Mouse (Mus musculus): ENCODE measurements around the gene Rnf20. TPM values are rescaled to one million over a fixed set of nuclear protein-coding genes. Genes with fewer than 3 reads are reported as not detected.

Rnf20 gene
- polyA plus RNA-seq, 1 experiment from 2014 or later, result 53.0 TPM

DNA sequence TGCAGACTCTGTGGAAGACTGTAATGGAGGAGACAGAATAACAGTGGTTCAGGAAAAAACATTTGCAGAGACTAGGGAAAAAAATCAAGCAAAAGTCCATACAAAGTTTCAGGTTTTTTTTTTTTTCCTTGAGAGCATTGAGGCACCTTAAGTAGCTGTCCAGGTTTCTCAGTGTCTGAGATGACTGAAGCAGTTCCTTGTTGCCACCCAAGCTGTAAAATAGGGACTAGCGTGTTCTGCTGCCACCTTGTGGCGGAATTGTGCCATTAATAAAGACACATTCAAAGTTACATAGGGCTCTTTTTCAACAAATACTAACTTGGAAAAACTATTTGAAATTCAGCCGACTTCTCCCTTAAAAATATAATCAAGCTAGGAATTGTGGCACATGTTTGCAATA lies 4.8 kb upstream of the Rnf20 start:
- no peak overlapping the region for H3K4me2 ChIP-seq (ENCODE audit: low read length)
- DNase-seq (ENCODE audit: low spot score) (peak; percentile 86), ATAC-seq (replicated peaks; ENCODE audit: low FRiP score, low TSS enrichment, low read depth) (no peak)
- H3K4me3 ChIP-seq (ENCODE audit: low read depth, low read length), result no peak overlapping the region
- no peaks in the 10 kb centered on the region for H3K36me3 ChIP-seq (ENCODE audit: control insufficient read depth, insufficient read depth, low read length)
- 4% methylated on average over 3 of the region's 3 CpGs for WGBS
- H3K27me3 ChIP-seq (replicated peaks; ENCODE audit: control insufficient read depth, insufficient read depth, low read length), result no peaks in the 10 kb centered on the region
- no peaks in the 10 kb centered on the region for H3K9me3 ChIP-seq (ENCODE audit: control insufficient read depth, low read length)
- no peak overlapping the region for H3K9ac ChIP-seq (ENCODE audit: low read length)
- H3K4me1 ChIP-seq (replicated peaks; ENCODE audit: control insufficient read depth, insufficient read depth, low read length), result no peaks in the 10 kb centered on the region
- no peak overlapping the region for H3K27ac ChIP-seq (ENCODE audit: low read depth)

- 84% methylated on average over 5 of the region's 5 CpGs for WGBS
- Histone ChIP-seq H3K4me2 (ENCODE audit: low read length) (no peak overlapping the region), H3K4me1 (replicated peaks; ENCODE audit: control insufficient read depth, insufficient read depth, low read length) (no peaks in the 10 kb centered on the region; the same call in 1 of the 2 replicates), H3K9ac (ENCODE audit: low read length) (no peak overlapping the region), H3K27ac (ENCODE audit: low read depth) (no peak overlapping the region), H3K9me3 (ENCODE audit: control insufficient read depth, low read length) (no peaks in the 10 kb centered on the region), H3K36me3 (ENCODE audit: control insufficient read depth, insufficient read depth, low read length) (no peaks in the 10 kb centered on the region), H3K27me3 (replicated peaks; ENCODE audit: control insufficient read depth, insufficient read depth, low read length) (no peaks in the 10 kb centered on the region), H3K4me3 (ENCODE audit: low read depth, low read length) (no peak overlapping the region)
- no peak for DNase-seq (ENCODE audit: low spot score)
- no peak for ATAC-seq (replicated peaks; ENCODE audit: low FRiP score, low TSS enrichment, low read depth)
Observed at GRCm38 (mm10) chr4:49628941-49629340, 2.9 kb upstream of the Rnf20 start.

GRCm38 (mm10) chr4:49632139-49632481 lies 304 bp downstream of the Rnf20 start:
- Histone ChIP-seq H3K27ac (ENCODE audit: low read depth) (peak overlapping the region; percentile 92), H3K9ac (ENCODE audit: low read length) (peak overlapping the region; percentile 81), H3K36me3 (ENCODE audit: control insufficient read depth, insufficient read depth, low read length) (peaks cover 30% of the 10 kb centered on the region), H3K4me2 (ENCODE audit: low read length) (peak overlapping the region; percentile 76), H3K4me1 (replicated peaks; ENCODE audit: control insufficient read depth, insufficient read depth, low read length) (no peaks in the 10 kb centered on the region; the same call in 1 of the 2 replicates), H3K27me3 (replicated peaks; ENCODE audit: control insufficient read depth, insufficient read depth, low read length) (no peaks in the 10 kb centered on the region), H3K9me3 (ENCODE audit: control insufficient read depth, low read length) (no peaks in the 10 kb centered on the region), H3K4me3 (ENCODE audit: low read depth, low read length) (peak overlapping the region; percentile 87)
- ATAC-seq (replicated peaks; ENCODE audit: low FRiP score, low TSS enrichment, low read depth) (no peak; the same call in 1 of the 2 replicates), DNase-seq (ENCODE audit: low spot score) (no peak)
- under 1% methylated on average over 30 of the region's 30 CpGs for WGBS

GRCm38 (mm10) chr4:49637821-49638220 lies 6.0 kb downstream of the Rnf20 start:
- Histone ChIP-seq H3K36me3 (ENCODE audit: control insufficient read depth, insufficient read depth, low read length) (peaks cover 77% of the 10 kb centered on the region), H3K27ac (ENCODE audit: low read depth) (no peak overlapping the region), H3K4me1 (replicated peaks; ENCODE audit: control insufficient read depth, insufficient read depth, low read length) (no peaks in the 10 kb centered on the region; the same call in 1 of the 2 replicates), H3K9me3 (ENCODE audit: control insufficient read depth, low read length) (no peaks in the 10 kb centered on the region), H3K4me3 (ENCODE audit: low read depth, low read length) (no peak overlapping the region), H3K27me3 (replicated peaks; ENCODE audit: control insufficient read depth, insufficient read depth, low read length) (no peaks in the 10 kb centered on the region), H3K9ac (ENCODE audit: low read length) (no peak overlapping the region), H3K4me2 (ENCODE audit: low read length) (no peak overlapping the region)
- WGBS, result 90% methylated on average over 11 of the region's 11 CpGs
- ATAC-seq (replicated peaks; ENCODE audit: low FRiP score, low TSS enrichment, low read depth) (no peak), DNase-seq (ENCODE audit: low spot score) (no peak)

DNA sequence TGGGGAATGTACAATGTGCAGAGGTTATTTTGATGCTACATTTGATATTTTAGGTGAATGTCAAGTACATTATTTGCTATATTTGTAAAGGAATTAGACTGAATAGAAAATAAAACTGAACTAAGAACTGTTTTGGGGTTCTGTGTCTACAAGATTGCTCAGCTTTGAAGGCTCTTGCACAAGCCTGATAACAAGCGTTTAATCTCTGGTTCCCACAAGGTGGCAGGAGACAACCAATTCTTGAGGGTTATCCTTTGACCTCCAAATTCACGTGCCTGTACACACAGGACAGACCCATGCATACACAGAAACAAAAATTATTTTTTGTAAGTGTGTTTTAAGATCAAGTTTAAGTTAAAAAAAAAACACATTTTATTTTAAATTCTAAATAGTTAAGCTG lies 8.1 kb downstream of the Rnf20 start:
- H3K4me1 ChIP-seq (replicated peaks; ENCODE audit: control insufficient read depth, insufficient read depth, low read length), result no peaks in the 10 kb centered on the region
- H3K27me3 ChIP-seq (replicated peaks; ENCODE audit: control insufficient read depth, insufficient read depth, low read length), result no peaks in the 10 kb centered on the region
- H3K27ac ChIP-seq (ENCODE audit: low read depth), result no peak overlapping the region
- H3K4me2 ChIP-seq (ENCODE audit: low read length), result no peak overlapping the region
- no peaks in the 10 kb centered on the region for H3K9me3 ChIP-seq (ENCODE audit: control insufficient read depth, low read length)
- no peak overlapping the region for H3K9ac ChIP-seq (ENCODE audit: low read length)
- no peak for ATAC-seq (replicated peaks; ENCODE audit: low FRiP score, low TSS enrichment, low read depth)
- DNase-seq (ENCODE audit: low spot score), result no peak
- WGBS, result 71% methylated on average over 2 of the region's 2 CpGs
- peaks cover 86% of the 10 kb centered on the region for H3K36me3 ChIP-seq (ENCODE audit: control insufficient read depth, insufficient read depth, low read length)
- no peak overlapping the region for H3K4me3 ChIP-seq (ENCODE audit: low read depth, low read length)

DNA sequence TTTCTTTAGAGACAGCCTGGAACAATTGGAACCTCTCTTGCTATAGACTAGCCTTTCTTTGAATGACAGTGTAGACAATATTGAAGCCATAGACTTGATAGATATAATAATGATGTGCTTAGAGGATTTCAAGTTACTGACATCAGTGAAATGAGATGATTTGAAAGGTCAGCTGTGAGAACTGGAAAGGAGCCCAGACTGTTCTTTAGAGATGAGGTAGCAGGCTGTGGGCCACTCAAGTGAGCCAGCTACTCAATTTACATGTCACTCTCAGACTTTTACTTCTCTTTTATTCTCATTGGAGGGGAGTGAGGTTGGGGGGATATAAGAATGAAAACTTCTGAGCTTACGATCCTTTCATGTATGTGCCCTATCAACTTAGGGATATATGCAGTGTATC lies 27.6 kb downstream of the Rnf20 start:
- no peak for ATAC-seq (replicated peaks; ENCODE audit: low FRiP score, low TSS enrichment, low read depth)
- 95% methylated on average over 1 of the region's 1 CpGs for WGBS

DNA sequence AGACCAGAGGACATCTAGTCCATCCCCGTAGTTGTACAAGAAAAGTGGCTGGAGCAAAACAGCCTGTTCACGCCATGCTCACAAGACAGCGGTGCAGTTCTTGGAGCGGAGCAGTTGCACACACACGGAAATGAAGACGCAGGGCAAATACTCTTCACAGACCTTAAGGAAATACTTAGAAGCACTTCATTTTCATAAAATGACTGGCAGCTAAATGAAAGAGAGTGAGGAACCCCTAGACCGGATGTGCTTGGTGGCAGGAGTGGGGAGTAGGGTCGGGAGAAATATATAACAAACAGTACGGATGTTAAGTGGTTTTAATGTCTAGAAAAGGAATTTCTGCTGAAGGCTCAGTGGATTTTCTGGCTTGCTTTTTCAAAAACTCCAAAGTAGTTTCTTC lies 29.9 kb downstream of the Rnf20 start:
- no peaks in the 10 kb centered on the region for H3K4me1 ChIP-seq (replicated peaks; ENCODE audit: control insufficient read depth, insufficient read depth, low read length)
- no peak overlapping the region for H3K27ac ChIP-seq (ENCODE audit: low read depth)
- no peak for ATAC-seq (replicated peaks; ENCODE audit: low FRiP score, low TSS enrichment, low read depth)
- H3K9ac ChIP-seq (ENCODE audit: low read length), result no peak overlapping the region
- WGBS, result 96% methylated on average over 9 of the region's 9 CpGs
- no peak for DNase-seq (ENCODE audit: low spot score)
- no peaks in the 10 kb centered on the region for H3K9me3 ChIP-seq (ENCODE audit: control insufficient read depth, low read length)
- peaks cover 52% of the 10 kb centered on the region for H3K36me3 ChIP-seq (ENCODE audit: control insufficient read depth, insufficient read depth, low read length)
- H3K4me2 ChIP-seq (ENCODE audit: low read length), result no peak overlapping the region
- H3K4me3 ChIP-seq (ENCODE audit: low read depth, low read length), result no peak overlapping the region
- H3K27me3 ChIP-seq (replicated peaks; ENCODE audit: control insufficient read depth, insufficient read depth, low read length), result no peaks in the 10 kb centered on the region

More for the DNA sequence above, 27.6 kb downstream of the Rnf20 start:
- no peak for DNase-seq (ENCODE audit: low spot score)
- no peak overlapping the region for H3K4me3 ChIP-seq (ENCODE audit: low read depth, low read length)
- no peaks in the 10 kb centered on the region for H3K27me3 ChIP-seq (replicated peaks; ENCODE audit: control insufficient read depth, insufficient read depth, low read length)
- no peak overlapping the region for H3K4me2 ChIP-seq (ENCODE audit: low read length)
- no peak overlapping the region for H3K27ac ChIP-seq (ENCODE audit: low read depth)
- H3K36me3 ChIP-seq (ENCODE audit: control insufficient read depth, insufficient read depth, low read length), result peaks cover 73% of the 10 kb centered on the region
- no peaks in the 10 kb centered on the region for H3K9me3 ChIP-seq (ENCODE audit: control insufficient read depth, low read length)
- no peak overlapping the region for H3K9ac ChIP-seq (ENCODE audit: low read length)
- no peaks in the 10 kb centered on the region for H3K4me1 ChIP-seq (replicated peaks; ENCODE audit: control insufficient read depth, insufficient read depth, low read length)

DNA sequence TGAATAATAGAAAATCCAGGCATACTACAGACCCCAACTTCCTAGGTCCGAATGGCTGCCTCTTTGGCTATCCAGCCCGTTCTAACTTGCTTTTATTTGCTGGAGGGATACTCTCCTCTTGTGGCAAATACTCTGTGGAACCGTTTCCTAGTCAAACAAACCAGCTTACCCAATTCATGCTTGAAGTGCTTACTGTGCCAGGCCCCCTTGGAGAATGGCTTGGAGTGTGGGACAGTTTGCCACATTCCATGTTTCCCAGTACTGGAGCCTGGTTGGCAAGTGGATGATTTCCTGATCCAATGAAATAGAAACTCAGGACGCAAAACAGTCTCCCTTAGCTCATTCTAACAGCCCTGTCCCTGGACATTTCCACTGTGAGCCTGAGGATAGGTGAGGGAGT lies 30.4 kb downstream of the Rnf20 start:
- no peak overlapping the region for H3K27ac ChIP-seq (ENCODE audit: low read depth)
- no peak for ATAC-seq (replicated peaks; ENCODE audit: low FRiP score, low TSS enrichment, low read depth)
- no peak overlapping the region for H3K4me2 ChIP-seq (ENCODE audit: low read length)
- peaks cover 47% of the 10 kb centered on the region for H3K36me3 ChIP-seq (ENCODE audit: control insufficient read depth, insufficient read depth, low read length)
- no peaks in the 10 kb centered on the region for H3K27me3 ChIP-seq (replicated peaks; ENCODE audit: control insufficient read depth, insufficient read depth, low read length)
- H3K9ac ChIP-seq (ENCODE audit: low read length), result no peak overlapping the region
- DNase-seq (ENCODE audit: low spot score), result no peak
- no peaks in the 10 kb centered on the region for H3K9me3 ChIP-seq (ENCODE audit: control insufficient read depth, low read length)
- WGBS, result 91% methylated on average over 4 of the region's 4 CpGs
- H3K4me1 ChIP-seq (replicated peaks; ENCODE audit: control insufficient read depth, insufficient read depth, low read length), result no peaks in the 10 kb centered on the region
- H3K4me3 ChIP-seq (ENCODE audit: low read depth, low read length), result no peak overlapping the region

- H3K36me3 ChIP-seq (ENCODE audit: control insufficient read depth, insufficient read depth, low read length), result peaks cover 25% of the 10 kb centered on the region
- no peak for ATAC-seq (replicated peaks; ENCODE audit: low FRiP score, low TSS enrichment, low read depth)
- no peak overlapping the region for H3K4me3 ChIP-seq (ENCODE audit: low read depth, low read length)
- H3K9ac ChIP-seq (ENCODE audit: low read length), result no peak overlapping the region
- no peak overlapping the region for H3K27ac ChIP-seq (ENCODE audit: low read depth)
- no peaks in the 10 kb centered on the region for H3K4me1 ChIP-seq (replicated peaks; ENCODE audit: control insufficient read depth, insufficient read depth, low read length)
- H3K9me3 ChIP-seq (ENCODE audit: control insufficient read depth, low read length), result no peaks in the 10 kb centered on the region
- no peaks in the 10 kb centered on the region for H3K27me3 ChIP-seq (replicated peaks; ENCODE audit: control insufficient read depth, insufficient read depth, low read length)
- no peak for DNase-seq (ENCODE audit: low spot score)
- 67% methylated on average over 5 of the region's 5 CpGs for WGBS
- no peak overlapping the region for H3K4me2 ChIP-seq (ENCODE audit: low read length)
Observed at GRCm38 (mm10) chr4:49664850-49665249, 33.0 kb downstream of the Rnf20 start.
